Mouse (Mus musculus) testis, adult 2 months (tissue): ENCODE data around the gene Fnbp1.

Experiments
- CTCF ChIP-seq: fragments of 200-500 bp; IDR thresholded peaks from 2 replicates; pipeline ENCODE4 v1.5.1; 2012; ENCODE audit warnings: low read depth, mild to moderate bottlenecking, inconsistent platforms, low read length, moderate library complexity; ENCODE audit not compliant: control insufficient read depth, insufficient read depth, insufficient replicate concordance
- POLR2A ChIP-seq: fragments of 200-500 bp; IDR thresholded peaks from 2 replicates; pipeline ENCODE4 v1.6.1; 2012; ENCODE audit warnings: low read depth, mild to moderate bottlenecking, inconsistent platforms, low read length, moderate library complexity; ENCODE audit not compliant: control insufficient read depth

- TF ChIP-seq CTCF (no peak), POLR2A (no peak)
Observed at GRCm38 (mm10) chr2:31122806-31123205, 19.0 kb downstream of the Fnbp1 start.
